Mouse (Mus musculus) cortical plate, adult 2 months (tissue): ENCODE results near the gene Vps13d.

Experiments used
- CTCF ChIP-seq: fragments of 200-500 bp; IDR thresholded peaks from 2 replicates; pipeline ENCODE4 v1.5.1; 2011; ENCODE audit warnings: mild to moderate bottlenecking, control low read depth, low read length; ENCODE audit not compliant: insufficient read depth; ENCODE audit errors: extremely low read depth
- POLR2A ChIP-seq: fragments of 200-500 bp; IDR thresholded peaks from 2 replicates; pipeline ENCODE4 v1.6.1; 2011; ENCODE audit warnings: mild to moderate bottlenecking, low read length, control low read depth; ENCODE audit not compliant: insufficient read depth; ENCODE audit errors: extremely low read depth

DNA sequence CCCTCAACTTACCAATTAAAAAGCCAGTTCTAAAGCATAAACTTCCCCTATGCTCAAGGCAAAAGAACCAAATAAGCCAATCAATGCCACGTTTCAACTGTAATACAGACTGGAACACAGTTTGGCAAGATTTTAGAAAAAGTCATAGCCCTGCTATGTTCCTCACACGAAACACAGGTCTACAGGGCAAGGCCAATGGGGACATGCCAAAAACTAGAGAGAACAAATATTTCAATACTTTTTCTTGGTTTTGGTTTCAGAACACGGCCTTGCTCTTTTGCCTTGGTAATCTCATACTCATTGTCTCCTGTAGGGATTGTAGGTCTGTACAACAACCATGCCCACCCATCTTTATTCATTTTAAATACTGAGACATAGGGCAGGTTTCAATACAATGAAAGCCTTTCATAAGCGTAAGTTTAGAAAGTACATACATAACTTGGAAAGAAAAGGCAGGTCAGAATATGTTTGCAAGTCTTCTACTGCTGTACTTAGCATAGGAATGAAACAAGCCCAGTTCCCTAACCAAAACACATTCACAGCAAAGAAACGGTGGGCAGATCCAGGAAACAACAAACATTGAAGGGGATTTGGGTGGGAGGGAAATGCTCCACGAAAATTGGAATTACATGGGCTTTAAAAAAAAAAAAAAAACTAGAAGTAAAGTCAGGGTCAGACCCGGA lies 128.3 kb downstream of the Vps13d start:
- TF ChIP-seq CTCF (no peak), POLR2A (no peak)
